Mouse (Mus musculus) liver, postnatal 0 days (tissue): ENCODE results near the gene Vcl.
A peak's percentile ranks its signal among the peaks of the same experiment; 100 is the strongest.

Experiments used
- CTCF ChIP-seq: sonication (generic); IDR thresholded peaks from 2 replicates; pipeline ENCODE4 v1.5.1; 2016; ENCODE audit warnings: antibody characterized with exemption, low read depth
- EP300 ChIP-seq: IDR thresholded peaks from 2 replicates; pipeline ENCODE4 v1.6.1; 2016; ENCODE audit warnings: antibody characterized with exemption, low read depth, mild to moderate bottlenecking

GRCm38 (mm10) chr14:20976741-20977140 lies 47.5 kb downstream of the Vcl start:
- peak; percentile 23; the same call in 1 of the 2 replicates for TF ChIP-seq EP300
- no peak for TF ChIP-seq CTCF
